Mouse (Mus musculus): ENCODE results near the gene Pcgf2.
"Not testable (repeated sequence)": the region's sequence is repeated elsewhere in the genome, so short reads cannot be mapped to it uniquely, and the experiment has no call there.

Pcgf2 gene

GRCm38 (mm10) chr11:97721338-97721737, 21.0 kb upstream of the Pcgf2 start:
- in situ Hi-C loops (cut with MboI; ENCODE audit: low pct_unique_long_range_greater_than_20kb in 1 of 2, low sequenced_read_pairs in 2 of 2, unreplicated experiment in 1 of 2), result no loop called here

- in situ Hi-C loops (cut with MboI; ENCODE audit: low pct_unique_long_range_greater_than_20kb in 1 of 2, low sequenced_read_pairs in 2 of 2, unreplicated experiment in 1 of 2), result no loop called here
Observed at GRCm38 (mm10) chr11:97719041-97719440, 18.7 kb upstream of the Pcgf2 start.

GRCm38 (mm10) chr11:97718281-97718860, 18.1 kb upstream of the Pcgf2 start:
- in situ Hi-C loops (cut with MboI; ENCODE audit: low pct_unique_long_range_greater_than_20kb in 1 of 2, low sequenced_read_pairs in 2 of 2, unreplicated experiment in 1 of 2), result no loop called here

GRCm38 (mm10) chr11:97717369-97718280, 17.3 kb upstream of the Pcgf2 start:
- in situ Hi-C loops (cut with MboI; ENCODE audit: low pct_unique_long_range_greater_than_20kb in 1 of 2, low sequenced_read_pairs in 2 of 2, unreplicated experiment in 1 of 2), result no loop called here

GRCm38 (mm10) chr11:97716021-97716420, 15.7 kb upstream of the Pcgf2 start:
- in situ Hi-C loops (cut with MboI; ENCODE audit: low pct_unique_long_range_greater_than_20kb in 1 of 2, low sequenced_read_pairs in 2 of 2, unreplicated experiment in 1 of 2), result no loop called here

- in situ Hi-C loops (cut with MboI; ENCODE audit: low pct_unique_long_range_greater_than_20kb in 1 of 2, low sequenced_read_pairs in 2 of 2, unreplicated experiment in 1 of 2), result no loop called here
Observed at GRCm38 (mm10) chr11:97714784-97715760, 14.8 kb upstream of the Pcgf2 start.

GRCm38 (mm10) chr11:97714356-97714755, 14.1 kb upstream of the Pcgf2 start:
- in situ Hi-C loops (cut with MboI; ENCODE audit: low pct_unique_long_range_greater_than_20kb in 1 of 2, low sequenced_read_pairs in 2 of 2, unreplicated experiment in 1 of 2), result no loop called here

- in situ Hi-C loops (cut with MboI; ENCODE audit: low pct_unique_long_range_greater_than_20kb in 1 of 2, low sequenced_read_pairs in 2 of 2, unreplicated experiment in 1 of 2), result no loop called here
Observed at GRCm38 (mm10) chr11:97713896-97714295, 13.6 kb upstream of the Pcgf2 start.

- in situ Hi-C loops (cut with MboI; ENCODE audit: low pct_unique_long_range_greater_than_20kb in 1 of 2, low sequenced_read_pairs in 2 of 2, unreplicated experiment in 1 of 2), result no loop called here
Observed at GRCm38 (mm10) chr11:97712286-97712685, 12.0 kb upstream of the Pcgf2 start.

GRCm38 (mm10) chr11:97711200-97711900, 11.1 kb upstream of the Pcgf2 start:
- in situ Hi-C loops (cut with MboI; ENCODE audit: low pct_unique_long_range_greater_than_20kb in 1 of 2, low sequenced_read_pairs in 2 of 2, unreplicated experiment in 1 of 2), result no loop called here

- in situ Hi-C loops (cut with MboI; ENCODE audit: low pct_unique_long_range_greater_than_20kb in 1 of 2, low sequenced_read_pairs in 2 of 2, unreplicated experiment in 1 of 2), result not testable (repeated sequence)
Observed at GRCm38 (mm10) chr11:97710067-97710466, 9.8 kb upstream of the Pcgf2 start.

- in situ Hi-C loops (cut with MboI; ENCODE audit: low pct_unique_long_range_greater_than_20kb in 1 of 2, low sequenced_read_pairs in 2 of 2, unreplicated experiment in 1 of 2), result loop anchor here in 1 of 2 experiments (5.0 kb wide), 2 partner anchors 34 to 66 kb away; no protein-coding TSS in a partner anchor
Observed at GRCm38 (mm10) chr11:97703039-97703826, 2.9 kb upstream of the Pcgf2 start, which contains the start of gene Psmb3. TSS of gene Psmb3 (plus strand) at chr11:97703399.

GRCm38 (mm10) chr11:97702393-97702745, 2.1 kb upstream of the Pcgf2 start:
- in situ Hi-C loops (cut with MboI; ENCODE audit: low pct_unique_long_range_greater_than_20kb in 1 of 2, low sequenced_read_pairs in 2 of 2, unreplicated experiment in 1 of 2), result loop anchor here in 1 of 2 experiments (5.0 kb wide), 2 partner anchors 35 to 65 kb away; no protein-coding TSS in a partner anchor

GRCm38 (mm10) chr11:97701581-97702392, 1.5 kb upstream of the Pcgf2 start:
- in situ Hi-C loops (cut with MboI; ENCODE audit: low pct_unique_long_range_greater_than_20kb in 1 of 2, low sequenced_read_pairs in 2 of 2, unreplicated experiment in 1 of 2), result loop anchor here in 1 of 2 experiments (5.0 kb wide), 2 partner anchors 36 to 64 kb away; no protein-coding TSS in a partner anchor

GRCm38 (mm10) chr11:97700746-97701580, 666 bp upstream of the Pcgf2 start:
- in situ Hi-C loops (cut with MboI; ENCODE audit: low pct_unique_long_range_greater_than_20kb in 1 of 2, low sequenced_read_pairs in 2 of 2, unreplicated experiment in 1 of 2), result loop anchor here in 1 of 2 experiments (5.0 kb wide), 2 partner anchors 36 to 64 kb away; no protein-coding TSS in a partner anchor

GRCm38 (mm10) chr11:97699626-97700002, 683 bp downstream of the Pcgf2 start:
- in situ Hi-C loops (cut with MboI; ENCODE audit: low pct_unique_long_range_greater_than_20kb in 1 of 2, low sequenced_read_pairs in 2 of 2, unreplicated experiment in 1 of 2), result loop anchor here (5.0 kb wide), 3 partner anchors 38 to 67 kb away; no protein-coding TSS in a partner anchor

Measured in mouse embryonic stem cell (cell line).